Mouse (Mus musculus): Measurements from ENCODE around the gene B4galt1. TPM values are rescaled to one million over a fixed set of nuclear protein-coding genes. Genes with fewer than 3 reads are reported as not detected.

Gene B4galt1
- polyA plus RNA-seq, 1 experiment from 2014 or later = 33.6 TPM

- Histone ChIP-seq H3K36me3 (replicated peaks) (no peaks in the 10 kb centered on the region), H3K4me3 (replicated peaks) (no peak overlapping the region), H3K27me3 (no peaks in the 10 kb centered on the region), H3K9ac (no peak overlapping the region), H3K4me2 (no peak overlapping the region), H3K27ac (replicated peaks) (no peak overlapping the region), H3K4me1 (replicated peaks) (peaks cover 11% of the 10 kb centered on the region; the same call in 1 of the 2 replicates), H3K9me3 (replicated peaks) (no peaks in the 10 kb centered on the region)
- 42% methylated on average over 4 of the region's 4 CpGs for WGBS (ENCODE audit: insufficient replicate concordance)
- no peak for ATAC-seq (ENCODE audit: insufficient read depth)
Observed at GRCm38 (mm10) chr4:40870206-40870605, 16.4 kb upstream of the B4galt1 start.

- Histone ChIP-seq H3K36me3 (replicated peaks) (no peaks in the 10 kb centered on the region), H3K27me3 (no peaks in the 10 kb centered on the region), H3K4me1 (replicated peaks) (peaks cover 14% of the 10 kb centered on the region), H3K4me2 (no peak overlapping the region), H3K27ac (replicated peaks) (no peak overlapping the region), H3K9ac (no peak overlapping the region), H3K9me3 (replicated peaks) (no peaks in the 10 kb centered on the region), H3K4me3 (replicated peaks) (no peak overlapping the region)
- no peak for ATAC-seq (ENCODE audit: insufficient read depth)
- WGBS (ENCODE audit: insufficient replicate concordance) = 69% methylated on average over 13 of the region's 13 CpGs
Observed at GRCm38 (mm10) chr4:40868554-40869232, 14.9 kb upstream of the B4galt1 start.

- no peaks in the 10 kb centered on the region for H3K27me3 ChIP-seq
- H3K4me2 ChIP-seq = no peak overlapping the region
- WGBS (ENCODE audit: insufficient replicate concordance) = 89% methylated on average over 12 of the region's 12 CpGs
- H3K27ac ChIP-seq (replicated peaks) = no peak overlapping the region
- no peak overlapping the region for H3K4me3 ChIP-seq (replicated peaks)
- peaks cover 14% of the 10 kb centered on the region for H3K4me1 ChIP-seq (replicated peaks)
- no peak for ATAC-seq (ENCODE audit: insufficient read depth)
- no peaks in the 10 kb centered on the region for H3K9me3 ChIP-seq (replicated peaks)
- no peak overlapping the region for H3K9ac ChIP-seq
- no peaks in the 10 kb centered on the region for H3K36me3 ChIP-seq (replicated peaks)
Observed at GRCm38 (mm10) chr4:40864361-40864760, 10.6 kb upstream of the B4galt1 start.

GRCm38 (mm10) chr4:40863340-40863739 lies 9.5 kb upstream of the B4galt1 start:
- Histone ChIP-seq H3K4me1 (replicated peaks) (peaks cover 24% of the 10 kb centered on the region), H3K4me3 (replicated peaks) (no peak overlapping the region), H3K9me3 (replicated peaks) (no peaks in the 10 kb centered on the region), H3K36me3 (replicated peaks) (no peaks in the 10 kb centered on the region), H3K9ac (no peak overlapping the region), H3K27ac (replicated peaks) (no peak overlapping the region), H3K4me2 (peak overlapping the region; percentile 25; the same call in 1 of the 2 replicates), H3K27me3 (no peaks in the 10 kb centered on the region)
- 33% methylated on average over 3 of the region's 3 CpGs for WGBS (ENCODE audit: insufficient replicate concordance)
- ATAC-seq (ENCODE audit: insufficient read depth) = peak; percentile 54; the same call in 1 of the 2 replicates

GRCm38 (mm10) chr4:40861131-40861530 lies 7.3 kb upstream of the B4galt1 start:
- peaks cover 36% of the 10 kb centered on the region for H3K4me1 ChIP-seq (replicated peaks)

GRCm38 (mm10) chr4:40857824-40858346 lies 4.1 kb upstream of the B4galt1 start:
- Histone ChIP-seq H3K36me3 (replicated peaks) (no peaks in the 10 kb centered on the region), H3K4me3 (replicated peaks) (no peak overlapping the region), H3K9me3 (replicated peaks) (no peaks in the 10 kb centered on the region), H3K4me1 (replicated peaks) (peaks cover 37% of the 10 kb centered on the region), H3K4me2 (no peak overlapping the region), H3K27me3 (no peaks in the 10 kb centered on the region), H3K9ac (no peak overlapping the region), H3K27ac (replicated peaks) (no peak overlapping the region)
- 63% methylated on average over 8 of the region's 8 CpGs for WGBS (ENCODE audit: insufficient replicate concordance)
- ATAC-seq (ENCODE audit: insufficient read depth) = no peak

More at GRCm38 (mm10) chr4:40861131-40861530, 7.3 kb upstream of the B4galt1 start:
- no peak overlapping the region for H3K9ac ChIP-seq
- H3K27ac ChIP-seq (replicated peaks) = no peak overlapping the region
- H3K4me2 ChIP-seq = no peak overlapping the region
- H3K9me3 ChIP-seq (replicated peaks) = no peaks in the 10 kb centered on the region
- H3K27me3 ChIP-seq = no peaks in the 10 kb centered on the region
- 63% methylated on average over 3 of the region's 3 CpGs for WGBS (ENCODE audit: insufficient replicate concordance)
- no peaks in the 10 kb centered on the region for H3K36me3 ChIP-seq (replicated peaks)
- no peak overlapping the region for H3K4me3 ChIP-seq (replicated peaks)
- no peak for ATAC-seq (ENCODE audit: insufficient read depth)

GRCm38 (mm10) chr4:40856571-40856970 lies 2.8 kb upstream of the B4galt1 start:
- H3K4me2 ChIP-seq = no peak overlapping the region
- 66% methylated on average over 6 of the region's 6 CpGs for WGBS (ENCODE audit: insufficient replicate concordance)
- no peak for ATAC-seq (ENCODE audit: insufficient read depth)
- H3K4me1 ChIP-seq (replicated peaks) = peaks cover 39% of the 10 kb centered on the region
- no peak overlapping the region for H3K9ac ChIP-seq
- no peaks in the 10 kb centered on the region for H3K27me3 ChIP-seq
- no peak overlapping the region for H3K4me3 ChIP-seq (replicated peaks)
- no peak overlapping the region for H3K27ac ChIP-seq (replicated peaks)
- H3K9me3 ChIP-seq (replicated peaks) = no peaks in the 10 kb centered on the region
- H3K36me3 ChIP-seq (replicated peaks) = no peaks in the 10 kb centered on the region

GRCm38 (mm10) chr4:40854387-40854933 lies 655 bp upstream of the B4galt1 start:
- Histone ChIP-seq H3K4me2 (peak overlapping the region; percentile 94), H3K27me3 (no peaks in the 10 kb centered on the region), H3K9ac (peak overlapping the region; percentile 61), H3K36me3 (replicated peaks) (no peaks in the 10 kb centered on the region), H3K9me3 (replicated peaks) (no peaks in the 10 kb centered on the region), H3K27ac (replicated peaks) (peak overlapping the region; percentile 83), H3K4me1 (replicated peaks) (peaks cover 60% of the 10 kb centered on the region), H3K4me3 (replicated peaks) (peak overlapping the region; percentile 90)
- 17% methylated on average over 18 of the region's 18 CpGs for WGBS (ENCODE audit: insufficient replicate concordance)
- no peak; the same call in 1 of the 2 replicates for ATAC-seq (ENCODE audit: insufficient read depth)

- H3K4me1 ChIP-seq (replicated peaks) = peaks cover 61% of the 10 kb centered on the region
- no peak; the same call in 1 of the 2 replicates for ATAC-seq (ENCODE audit: insufficient read depth)
- under 1% methylated on average over 20 of the region's 20 CpGs for WGBS (ENCODE audit: insufficient replicate concordance)
Observed at GRCm38 (mm10) chr4:40852861-40853564, 792 bp downstream of the B4galt1 start.

GRCm38 (mm10) chr4:40852249-40852781 lies 1.5 kb downstream of the B4galt1 start:
- Histone ChIP-seq H3K36me3 (replicated peaks) (peaks cover 5% of the 10 kb centered on the region; the same call in 1 of the 2 replicates), H3K4me3 (replicated peaks) (peak overlapping the region; percentile 90), H3K4me2 (peak overlapping the region; percentile 94), H3K27ac (replicated peaks) (peak overlapping the region; percentile 92), H3K9me3 (replicated peaks) (no peaks in the 10 kb centered on the region), H3K27me3 (no peaks in the 10 kb centered on the region), H3K9ac (peak overlapping the region; percentile 94), H3K4me1 (replicated peaks) (peaks cover 65% of the 10 kb centered on the region)
- no peak for ATAC-seq (ENCODE audit: insufficient read depth)
- WGBS (ENCODE audit: insufficient replicate concordance) = 7% methylated on average over 5 of the region's 5 CpGs

More at GRCm38 (mm10) chr4:40852861-40853564, 792 bp downstream of the B4galt1 start:
- Histone ChIP-seq H3K9ac (peak overlapping the region; percentile 94), H3K4me2 (peak overlapping the region; percentile 94), H3K4me3 (replicated peaks) (peak overlapping the region; percentile 90), H3K36me3 (replicated peaks) (no peaks in the 10 kb centered on the region), H3K27ac (replicated peaks) (peak overlapping the region; percentile 92), H3K9me3 (replicated peaks) (no peaks in the 10 kb centered on the region), H3K27me3 (no peaks in the 10 kb centered on the region)

Data from liver, embryonic 15.5 days (tissue).